In the genomic region with DNA sequence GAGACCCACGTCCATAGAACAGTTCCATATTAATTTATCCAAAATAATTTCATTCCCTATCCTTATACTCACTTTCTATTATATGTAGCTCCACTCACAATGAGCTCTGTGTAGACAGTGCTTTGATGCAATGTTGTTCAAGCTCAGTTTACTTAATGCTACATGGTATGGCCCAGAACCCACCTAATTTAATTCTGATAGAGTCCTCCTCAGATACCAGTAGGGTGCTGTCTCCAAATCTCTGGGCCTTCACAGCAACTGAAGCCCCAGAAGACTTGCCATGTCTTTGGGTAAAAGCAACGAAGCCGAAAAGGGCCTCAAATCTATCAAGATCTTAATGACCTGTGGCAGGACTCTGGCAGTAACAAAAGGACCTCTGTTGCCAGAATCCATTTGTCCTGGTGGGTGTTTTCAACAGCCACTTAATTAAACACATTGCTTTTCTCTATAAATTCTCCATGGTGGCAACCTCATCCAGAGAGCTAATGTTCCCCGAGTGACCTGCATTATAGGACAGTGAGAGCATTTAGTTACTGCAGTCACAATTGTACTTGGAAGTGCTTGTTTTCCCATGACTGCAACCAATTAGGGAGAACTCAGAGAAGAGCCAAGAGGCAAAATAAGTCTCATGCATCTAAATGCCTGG, we compare ENCODE assay signal across 23 mouse cellular contexts. TPM values are rescaled to one million over a fixed set of nuclear protein-coding genes. Genes with fewer than 3 reads are reported as not detected.
DNase-seq lines count a peak whose midpoint lies in the region; ATAC-seq and TF ChIP-seq lines count a peak whose summit lies in the region.
"Had no signal": no experiment of that assay in that cellular context is flagged by ENCODE, and none has a peak within 500 bp of the region (broad histone marks: within the 10 kb centered on the region; RNA-seq: fewer than 3 reads in every experiment).

No protein-coding gene starts in this region.

- H3K4me1 ChIP-seq in kidney, postnatal 0 days (replicated peaks; ENCODE audit: insufficient read depth, low read length) = 0 out of 2 replicates have a peak, but pooled peaks cover 3% of the 10 kb centered on the region
- H3K4me1 ChIP-seq in kidney, adult 2 months (ENCODE audit: control insufficient read depth, insufficient read depth, low read length) = no peaks in the 10 kb centered on the region
- peaks cover 6% of the 10 kb centered on the region; the same call in 1 of the 2 replicates for H3K4me1 ChIP-seq in hindbrain, embryonic 14.5 days (replicated peaks; ENCODE audit: control insufficient read depth, insufficient read depth, low read length)
- no peaks in the 10 kb centered on the region for H3K4me1 ChIP-seq in neural tube, embryonic 14.5 days (ENCODE audit: control insufficient read depth, insufficient read depth, low read length)

- no peak overlapping the region for H3K9ac ChIP-seq in kidney, postnatal 0 days (ENCODE audit: low read depth, low read length)
- no peak overlapping the region for H3K9ac ChIP-seq in hindbrain, embryonic 14.5 days
- H3K9ac ChIP-seq in neural tube, embryonic 14.5 days (replicated peaks; ENCODE audit: low read depth, low read length) = no peak overlapping the region
- H3K9ac ChIP-seq: liver, postnatal 0 days; midbrain, embryonic 12.5 days had no signal

- no peak overlapping the region for H3K27ac ChIP-seq in kidney, postnatal 0 days
- H3K27ac ChIP-seq in kidney, adult 2 months (ENCODE audit: insufficient read depth, low read depth, low read length) = no peak overlapping the region
- no peak overlapping the region for H3K27ac ChIP-seq in hindbrain, embryonic 14.5 days
- H3K27ac ChIP-seq in neural tube, embryonic 14.5 days (ENCODE audit: low read depth, low read length) = no peak overlapping the region
- H3K27ac ChIP-seq: heart, adult 2 months; macrophage; midbrain, embryonic 12.5 days had no signal

- H3K27me3 ChIP-seq in kidney, postnatal 0 days (ENCODE audit: insufficient read depth, low read length) = no peaks in the 10 kb centered on the region
- H3K27me3 ChIP-seq in kidney, adult 2 months (replicated peaks; ENCODE audit: control insufficient read depth, insufficient read depth, low read length) = no peaks in the 10 kb centered on the region
- peaks cover 4% of the 10 kb centered on the region; the same call in 1 of the 2 replicates for H3K27me3 ChIP-seq in hindbrain, embryonic 14.5 days (ENCODE audit: control insufficient read depth, insufficient read depth, low read length)
- H3K27me3 ChIP-seq in neural tube, embryonic 14.5 days (ENCODE audit: control insufficient read depth, insufficient read depth, low read length) = no peaks in the 10 kb centered on the region; the same call in 1 of the 2 replicates

- TF ChIP-seq CTCF in kidney, postnatal 0 days (IDR thresholded peaks at IDR 0.05; ENCODE audit: low read depth) = no peak
- no peak for TF ChIP-seq CTCF in kidney, adult 2 months (conservative IDR thresholded peaks at IDR 0.05; ENCODE audit: insufficient read depth, insufficient read length, low read depth, low read length)

- H3K36me3 ChIP-seq in kidney, postnatal 0 days (ENCODE audit: insufficient read depth, low read length) = no peaks in the 10 kb centered on the region
- no peaks in the 10 kb centered on the region for H3K36me3 ChIP-seq in kidney, adult 2 months (ENCODE audit: control insufficient read depth, insufficient read depth, low read length)
- no peaks in the 10 kb centered on the region for H3K36me3 ChIP-seq in hindbrain, embryonic 14.5 days (replicated peaks; ENCODE audit: control insufficient read depth, insufficient read depth)
- no peaks in the 10 kb centered on the region for H3K36me3 ChIP-seq in neural tube, embryonic 14.5 days (ENCODE audit: control insufficient read depth, insufficient read depth, low read length)
- H3K36me3 ChIP-seq: midbrain, embryonic 12.5 days had no signal

- H3K4me2 ChIP-seq in kidney, postnatal 0 days (ENCODE audit: low read length) = no peak overlapping the region
- no peak overlapping the region for H3K4me2 ChIP-seq in hindbrain, embryonic 14.5 days (replicated peaks)
- no peak overlapping the region for H3K4me2 ChIP-seq in neural tube, embryonic 14.5 days (ENCODE audit: low read depth, low read length)
- H3K4me2 ChIP-seq: midbrain, embryonic 12.5 days had no signal

- TF ChIP-seq POLR2A in kidney, adult 2 months (IDR thresholded peaks at IDR 0.05; ENCODE audit: low read depth, low read length) = no peak

- peak; percentile 86 for DNase-seq in kidney, postnatal 0 days (ENCODE audit: low spot score)
- DNase-seq in kidney, adult 2 months = no peak
- DNase-seq in embryo, embryonic 10.5 days (ENCODE audit: low spot score) = peak; percentile 63
- peak; percentile 24 for DNase-seq in hindbrain, embryonic 14.5 days (ENCODE audit: low spot score)
- no peak for DNase-seq in heart, adult 18-20 months
- no peak for DNase-seq in left cerebral cortex, adult 9 months (ENCODE audit: low spot score in 2 of 2)
- DNase-seq: cerebellum, adult 9-11 months; gastrocnemius, postnatal 10 days; heart, adult 2 months; kidney, postnatal 36 days; liver; liver, postnatal 0 days; right cerebral cortex, postnatal 25 days; thymus, postnatal 25 days had no signal

- peak; percentile 65; the same call in 1 of the 2 replicates for ATAC-seq in kidney, postnatal 0 days (replicated peaks; ENCODE audit: low FRiP score, low read depth)
- ATAC-seq in hindbrain, embryonic 14.5 days (ENCODE audit: low FRiP score) = no peak
- ATAC-seq in neural tube, embryonic 14.5 days (ENCODE audit: low read depth) = peak; percentile 76
- ATAC-seq: forebrain, embryonic 16.5 days; liver, postnatal 0 days had no signal

- WGBS in kidney, postnatal 0 days = 27% methylated on average over 4 of the region's 4 CpGs
- WGBS in kidney, adult 2 months = 55% methylated on average over 4 of the region's 4 CpGs
- WGBS in hindbrain, embryonic 14.5 days = 23% methylated on average over 4 of the region's 4 CpGs
- 20% methylated on average over 4 of the region's 4 CpGs for WGBS in neural tube, embryonic 14.5 days

- no peak overlapping the region for H3K4me3 ChIP-seq in kidney, postnatal 0 days (replicated peaks; ENCODE audit: low read depth, low read length)
- no peak overlapping the region for H3K4me3 ChIP-seq in kidney, adult 2 months (ENCODE audit: insufficient read depth, low read depth, low read length)
- no peak overlapping the region for H3K4me3 ChIP-seq in hindbrain, embryonic 14.5 days (replicated peaks; ENCODE audit: low read length)
- no peak overlapping the region for H3K4me3 ChIP-seq in neural tube, embryonic 14.5 days (ENCODE audit: low read depth, low read length)
- H3K4me3 ChIP-seq: heart, adult 2 months; midbrain, embryonic 12.5 days; myocyte had no signal

- H3K9me3 ChIP-seq in kidney, postnatal 0 days (replicated peaks; ENCODE audit: low read length) = no peaks in the 10 kb centered on the region
- no peaks in the 10 kb centered on the region for H3K9me3 ChIP-seq in hindbrain, embryonic 14.5 days (ENCODE audit: control insufficient read depth, low read length)
- H3K9me3 ChIP-seq in neural tube, embryonic 14.5 days (ENCODE audit: control insufficient read depth, low read length) = no peaks in the 10 kb centered on the region
- H3K9me3 ChIP-seq: midbrain, embryonic 12.5 days had no signal

RNA-seq across cellular contexts. Expression of a gene that starts 48.6 kb away (rescaled TPM):
- 0.14 TPM in 1 of 2 replicates, not detected in the other for polyA plus RNA-seq in kidney, postnatal 0 days (2015; fragmentation: Nextera tagmentation; extraction: Ambion mirVana)
- 0.08 and 0.14 TPM in 2 replicates for polyA plus RNA-seq in kidney, adult 2 months (2012; rRNA removed)
- polyA plus RNA-seq in hindbrain, embryonic 14.5 days (2014; fragmentation: Nextera tagmentation; extraction: Ambion mirVana) = not detected in 2 replicates
- polyA plus RNA-seq in neural tube, embryonic 14.5 days (2014; fragmentation: Nextera tagmentation; extraction: Ambion mirVana) = not detected in 2 replicates
- not detected for total RNA-seq in heart, adult 18-20 months (2021)
- total RNA-seq: adrenal gland, postnatal 4 days; gastrocnemius, postnatal 10 days; heart, adult 2 months; layer of hippocampus, postnatal 10 days; left cerebral cortex, postnatal 14 days had no signal
- polyA plus RNA-seq: embryonic facial prominence, embryonic 11.5 days; heart, adult 2 months; liver, postnatal 0 days; macrophage; midbrain, embryonic 12.5 days; myocyte had no signal

Comparison
In these comparisons a context has a peak if more than half of its experiments do, and no peak if none do; other contexts are left out.
1. DNase-seq: peak in kidney, postnatal 0 days (single experiment), embryo, embryonic 10.5 days (single experiment) and hindbrain, embryonic 14.5 days (single experiment); none in kidney, adult 2 months (single experiment), heart, adult 18-20 months (0 of 2) and left cerebral cortex, adult 9 months (0 of 2).